ENCODE assay signal across 10 mouse cellular contexts in genomic region chr6:127973553-127973952, GRCm38 (mm10).
A peak's percentile ranks its signal among the peaks of the same experiment; 100 is the strongest.
DNase-seq lines count a peak whose midpoint lies in the region; ATAC-seq and TF ChIP-seq lines count a peak whose summit lies in the region.
"Had no signal": no experiment of that assay in that cellular context is flagged by ENCODE, and none has a peak within 500 bp of the region (broad histone marks: within the 10 kb centered on the region; RNA-seq: fewer than 3 reads in every experiment).

No protein-coding gene starts in this region.

- no peak for ATAC-seq in heart, embryonic 16.5 days (replicated peaks; ENCODE audit: extremely low read depth, insufficient read depth, low FRiP score)
- ATAC-seq in forebrain, embryonic 16.5 days = 0 out of 2 replicates have a peak, but pooled peaks have one; percentile 15
- peak; percentile 70 for ATAC-seq in hindbrain, embryonic 16.5 days
- ATAC-seq in midbrain, postnatal 0 days (ENCODE audit: low FRiP score) = peak; percentile 14; the same call in 1 of the 2 replicates

- peak overlapping the region; percentile 38; the same call in 1 of the 2 replicates for H3K27ac ChIP-seq in heart, embryonic 16.5 days (ENCODE audit: low read length)
- H3K27ac ChIP-seq in forebrain, embryonic 16.5 days (ENCODE audit: low read length) = peak overlapping the region; percentile 41; the same call in 1 of the 2 replicates
- H3K27ac ChIP-seq in hindbrain, embryonic 16.5 days (ENCODE audit: low read depth, low read length) = peak overlapping the region; percentile 46; the same call in 1 of the 2 replicates
- H3K27ac ChIP-seq in midbrain, postnatal 0 days (ENCODE audit: low read depth, low read length) = peak overlapping the region; percentile 48

- no peak for DNase-seq in heart, adult 9 months (ENCODE audit: low spot score in 2 of 2)
- DNase-seq in midbrain, postnatal 0 days (ENCODE audit: low spot score) = peak; percentile 55
- no peak for DNase-seq in frontal cortex, postnatal 10 days (ENCODE audit: low spot score in 2 of 2)
- DNase-seq in gastrocnemius, postnatal 10 days = no peak
- no peak for DNase-seq in testis, postnatal 10 days (ENCODE audit: low spot score)
- DNase-seq: lung, postnatal 14 days; thymus, adult 2 months had no signal

- H3K4me2 ChIP-seq in heart, embryonic 16.5 days (ENCODE audit: low read depth, low read length) = no peak overlapping the region
- H3K4me2 ChIP-seq in forebrain, embryonic 16.5 days (ENCODE audit: low read length) = no peak overlapping the region
- no peak overlapping the region for H3K4me2 ChIP-seq in hindbrain, embryonic 16.5 days (ENCODE audit: low read length)
- H3K4me2 ChIP-seq in midbrain, postnatal 0 days (ENCODE audit: low read depth, low read length, poor library complexity, severe bottlenecking) = no peak overlapping the region

- no peak overlapping the region for H3K4me3 ChIP-seq in heart, embryonic 16.5 days (ENCODE audit: low read length)
- H3K4me3 ChIP-seq in forebrain, embryonic 16.5 days (replicated peaks; ENCODE audit: low read length) = no peak overlapping the region
- H3K4me3 ChIP-seq in hindbrain, embryonic 16.5 days (ENCODE audit: low read length) = no peak overlapping the region
- H3K4me3 ChIP-seq in midbrain, postnatal 0 days (ENCODE audit: low read depth, low read length) = no peak overlapping the region

- H3K9ac ChIP-seq in heart, embryonic 16.5 days (ENCODE audit: low read length) = peak overlapping the region; percentile 3; the same call in 1 of the 2 replicates
- H3K9ac ChIP-seq in forebrain, embryonic 16.5 days (replicated peaks; ENCODE audit: low read depth, low read length) = no peak overlapping the region
- peak overlapping the region; percentile 20; the same call in 1 of the 2 replicates for H3K9ac ChIP-seq in hindbrain, embryonic 16.5 days (ENCODE audit: low read depth, low read length)
- no peak overlapping the region for H3K9ac ChIP-seq in midbrain, postnatal 0 days (replicated peaks; ENCODE audit: low read length, poor library complexity, severe bottlenecking)

- H3K27me3 ChIP-seq in heart, embryonic 16.5 days (ENCODE audit: control insufficient read depth, insufficient read depth, low read length) = no peaks in the 10 kb centered on the region
- H3K27me3 ChIP-seq in forebrain, embryonic 16.5 days (replicated peaks; ENCODE audit: control insufficient read depth, insufficient read depth, low read length) = no peaks in the 10 kb centered on the region
- H3K27me3 ChIP-seq in hindbrain, embryonic 16.5 days (replicated peaks; ENCODE audit: control insufficient read depth, insufficient read depth, low read length) = no peaks in the 10 kb centered on the region
- no peaks in the 10 kb centered on the region for H3K27me3 ChIP-seq in midbrain, postnatal 0 days (ENCODE audit: insufficient read depth, low read length)

- H3K4me1 ChIP-seq in heart, embryonic 16.5 days (ENCODE audit: control insufficient read depth, insufficient read depth, low read length) = peaks cover 39% of the 10 kb centered on the region
- peaks cover 8% of the 10 kb centered on the region for H3K4me1 ChIP-seq in forebrain, embryonic 16.5 days (replicated peaks; ENCODE audit: control insufficient read depth, insufficient read depth, low read length)
- H3K4me1 ChIP-seq in hindbrain, embryonic 16.5 days (ENCODE audit: control insufficient read depth, insufficient read depth, low read depth, low read length) = peaks cover 17% of the 10 kb centered on the region
- no peaks in the 10 kb centered on the region for H3K4me1 ChIP-seq in midbrain, postnatal 0 days (ENCODE audit: insufficient read depth, low read length)

- no peaks in the 10 kb centered on the region for H3K36me3 ChIP-seq in heart, embryonic 16.5 days (ENCODE audit: control insufficient read depth, insufficient read depth)
- H3K36me3 ChIP-seq in forebrain, embryonic 16.5 days (ENCODE audit: control insufficient read depth, insufficient read depth) = no peaks in the 10 kb centered on the region
- no peaks in the 10 kb centered on the region for H3K36me3 ChIP-seq in hindbrain, embryonic 16.5 days (ENCODE audit: control insufficient read depth, insufficient read depth, low read length)
- H3K36me3 ChIP-seq in midbrain, postnatal 0 days (ENCODE audit: insufficient read depth, low read length) = no peaks in the 10 kb centered on the region

- no peak; the same call in 1 of the 2 replicates for TF ChIP-seq CTCF in midbrain, postnatal 0 days (IDR thresholded peaks at IDR 0.05)

- H3K9me3 ChIP-seq in heart, embryonic 16.5 days (replicated peaks; ENCODE audit: control insufficient read depth, low read length) = no peaks in the 10 kb centered on the region
- H3K9me3 ChIP-seq in forebrain, embryonic 16.5 days (ENCODE audit: control insufficient read depth, low read length) = no peaks in the 10 kb centered on the region
- H3K9me3 ChIP-seq in hindbrain, embryonic 16.5 days (ENCODE audit: control insufficient read depth, low read length) = no peaks in the 10 kb centered on the region
- H3K9me3 ChIP-seq in midbrain, postnatal 0 days (ENCODE audit: low read length) = no peaks in the 10 kb centered on the region

- 60% methylated on average over 6 of the region's 6 CpGs for WGBS in heart, embryonic 16.5 days
- WGBS in forebrain, embryonic 16.5 days = 27% methylated on average over 6 of the region's 6 CpGs
- 29% methylated on average over 6 of the region's 6 CpGs for WGBS in hindbrain, embryonic 16.5 days
- WGBS in midbrain, postnatal 0 days = 26% methylated on average over 6 of the region's 6 CpGs

Comparison
In these comparisons a context has a peak if more than half of its experiments do, and no peak if none do; other contexts are left out.
1. H3K9ac ChIP-seq: peak in heart, embryonic 16.5 days (single experiment) and hindbrain, embryonic 16.5 days (single experiment); none in forebrain, embryonic 16.5 days (single experiment) and midbrain, postnatal 0 days (single experiment).
2. Peak in every context shown above with its lines, with median percentiles within 50 percentile points of each other: H3K27ac ChIP-seq.